Mouse (Mus musculus) left cerebral cortex, postnatal 25 days (tissue): ENCODE data around the gene Rgs3. TPM values are rescaled to one million over a fixed set of nuclear protein-coding genes. Genes with fewer than 3 reads are reported as not detected.

ENCODE experiments used
- DNase-seq, 2 experiments: peaks; one replicate each; pipeline ENCODE4 v3.0.0; 2022; ENCODE audit warnings: low spot score in 2 of 2, mixed read lengths in 1 of 2
- intact Hi-C: fragments of 180-260 bp; cut with DNase I; formaldehyde crosslinking; loops from one replicate; pipeline ENCODE4 v1.15.1; 2025
- total RNA-seq, 2 experiments: library from RNA; stranded (reverse); gene quantifications; 2 replicates each; pipeline ENCODE4 v1.2.3; 2021

Gene Rgs3
- total RNA-seq, 2 experiments from 2014 or later: 24.1 to 27.4 TPM

DNA sequence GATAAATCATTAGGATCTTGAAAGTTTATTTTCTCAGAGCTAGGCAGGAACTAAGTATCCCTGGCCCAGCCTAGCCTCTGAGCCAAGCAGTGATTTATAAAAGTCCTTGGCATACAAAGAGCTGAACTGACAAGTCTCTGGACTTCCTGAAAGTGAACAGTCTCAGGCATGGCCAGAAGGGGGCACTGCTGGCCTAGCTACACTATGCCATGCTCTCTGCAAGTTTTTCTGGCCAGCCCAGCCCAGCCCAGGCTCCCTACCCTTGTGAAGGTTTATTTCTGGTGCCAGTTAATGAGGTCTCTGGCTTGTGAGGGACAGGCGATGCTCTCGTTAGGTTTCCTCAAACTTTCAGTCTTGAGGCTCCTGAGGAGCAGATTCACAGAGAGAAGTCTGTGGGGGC, 137.8 kb downstream of the Rgs3 start:
- DNase-seq: peak; percentile 87 to 92
- intact Hi-C loops: loop anchor here (1.0 to 5.0 kb wide), 2 partner anchors 67 to 420 kb away; no protein-coding TSS in a partner anchor

DNA sequence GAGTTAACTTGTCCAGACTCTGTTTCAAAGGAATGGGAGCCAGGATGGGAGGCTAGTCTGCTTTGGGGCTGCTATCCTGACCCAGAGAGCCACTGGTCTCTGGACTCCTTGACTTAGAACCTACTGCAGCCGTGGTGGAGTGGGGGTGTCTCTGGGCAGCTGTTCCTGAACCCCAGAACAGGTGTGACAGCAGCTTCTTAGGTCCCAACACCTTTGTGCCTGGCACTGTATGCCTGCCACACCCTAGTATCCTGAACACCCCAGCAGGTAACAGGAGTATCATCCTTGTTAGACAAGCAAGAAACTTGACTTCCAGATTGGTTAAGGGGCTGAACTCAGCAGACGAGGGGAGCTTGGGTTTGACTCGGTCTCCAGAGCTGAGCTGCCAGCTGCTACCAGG, 138.9 kb downstream of the Rgs3 start:
- DNase-seq: no peak
- intact Hi-C loops: loop anchor here (5.0 kb wide), 1 partner anchor 419 kb away; no protein-coding TSS in a partner anchor

DNA sequence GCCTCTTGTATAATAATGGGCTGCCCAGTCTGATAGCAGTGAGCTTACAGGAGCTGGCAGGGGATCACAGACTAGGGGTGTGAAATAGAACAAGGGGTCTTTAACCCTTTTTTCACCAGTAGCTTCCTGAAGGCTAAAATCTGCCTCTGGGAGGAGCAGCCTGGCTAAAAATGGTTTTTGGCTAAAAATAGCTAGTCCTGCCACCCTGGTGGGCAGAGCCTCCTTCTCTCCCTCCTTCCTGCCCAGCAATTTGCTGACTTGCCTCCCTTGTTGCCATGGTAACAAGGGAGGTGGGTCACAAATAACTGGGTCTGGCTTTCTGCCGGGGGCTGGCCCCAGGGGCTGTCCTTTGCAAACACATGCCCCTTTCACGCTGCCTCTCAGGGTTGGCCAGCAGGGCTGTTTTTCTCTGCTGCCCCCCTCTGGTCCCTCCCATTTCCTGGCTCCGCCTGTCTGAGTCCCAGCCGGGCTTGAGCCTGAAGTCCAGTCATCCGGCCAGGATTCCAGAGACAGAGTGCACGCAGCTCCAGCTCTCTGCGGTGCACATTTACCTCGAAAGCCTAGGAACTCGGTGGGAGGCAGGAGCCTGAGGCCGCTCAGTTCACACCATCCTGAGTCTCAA, 139.7 kb downstream of the Rgs3 start:
- intact Hi-C loops: loop anchor here (5.0 kb wide), 1 partner anchor 418 kb away; no protein-coding TSS in a partner anchor
- peak; percentile 90 to 98 for DNase-seq

DNA sequence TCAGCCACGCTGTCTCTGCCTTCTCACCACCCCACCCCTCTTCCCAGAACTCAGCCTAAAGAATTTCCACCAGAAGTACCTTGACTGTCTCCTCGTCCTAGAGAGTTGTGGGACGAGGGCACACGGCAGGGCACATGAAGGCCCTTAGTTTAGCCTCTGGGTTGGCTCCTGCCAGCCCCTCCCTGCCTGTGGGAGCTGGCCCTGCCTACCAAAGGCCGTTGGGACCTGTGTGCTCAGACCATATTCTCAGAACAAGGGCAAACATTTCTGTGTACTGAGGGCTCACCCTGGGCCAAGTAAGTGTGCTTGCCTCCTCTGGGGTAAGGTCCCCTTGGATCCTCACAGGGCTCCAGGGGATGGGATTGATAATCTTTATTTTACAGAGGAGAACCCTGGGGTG, 140.8 kb downstream of the Rgs3 start:
- DNase-seq: no peak
- intact Hi-C loops: no loop called here

DNA sequence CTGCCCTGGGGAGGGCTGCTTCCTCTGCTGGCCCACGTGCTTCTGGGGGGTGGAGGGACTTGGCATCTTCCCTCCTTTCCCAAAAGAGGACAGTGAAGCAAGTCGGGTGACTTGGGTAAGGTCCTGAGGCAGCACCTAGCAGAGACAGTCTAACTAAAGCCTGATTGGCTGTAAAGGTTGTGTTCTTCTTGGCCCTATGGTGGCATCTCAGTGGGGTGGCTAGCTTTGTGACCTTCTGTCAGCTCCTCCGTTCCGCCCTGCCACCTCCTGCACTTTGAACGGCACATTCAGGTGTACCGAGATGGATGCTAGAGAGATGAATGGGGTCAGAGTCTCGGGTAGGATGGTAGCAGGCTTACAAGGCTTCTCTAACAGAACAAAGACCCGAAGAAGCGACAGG, 143.5 kb downstream of the Rgs3 start:
- DNase-seq: no peak
- intact Hi-C loops: no loop called here

DNA sequence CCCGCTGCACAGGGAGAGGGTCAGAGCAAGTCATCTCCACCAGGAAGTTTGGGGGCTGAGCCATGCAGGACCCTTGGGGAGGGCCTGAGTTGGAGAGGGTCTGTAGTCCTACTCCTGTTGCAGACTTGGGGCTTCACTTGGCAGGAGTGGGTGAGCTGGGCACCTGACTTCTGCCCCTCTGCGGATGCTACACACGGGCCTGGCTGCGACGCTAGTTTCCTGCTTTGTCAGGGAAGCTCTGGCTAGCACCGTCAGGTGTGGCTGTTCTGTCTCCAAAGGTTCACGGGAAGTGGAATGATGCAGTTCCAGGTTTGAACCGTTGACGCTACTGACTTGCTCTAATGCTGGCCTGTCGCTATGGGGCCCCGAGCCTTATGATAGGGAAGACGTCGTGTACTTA, 144.6 kb downstream of the Rgs3 start:
- DNase-seq: no peak
- intact Hi-C loops: no loop called here

DNA sequence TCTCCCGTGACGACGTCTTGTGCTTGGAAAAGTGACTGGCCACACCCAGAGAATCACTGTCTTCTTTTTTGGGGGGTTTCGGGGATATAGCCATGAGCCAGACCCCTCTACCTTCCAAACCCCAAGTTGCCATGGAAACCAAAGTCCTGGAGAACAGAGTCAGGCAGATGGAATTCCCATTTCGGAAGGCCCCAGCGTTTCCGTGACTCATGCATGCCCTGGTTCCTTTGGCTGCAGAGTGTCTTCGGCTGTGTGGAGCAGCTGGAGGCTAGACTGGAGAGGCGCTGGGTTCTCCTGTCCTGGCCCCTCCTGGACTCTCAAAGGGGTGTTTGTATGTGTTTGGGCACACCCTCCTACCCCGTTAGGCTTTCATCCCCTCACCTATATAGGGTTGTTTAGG, 145.4 kb downstream of the Rgs3 start:
- DNase-seq: peak in 1 of 2 experiments; percentile 71
- intact Hi-C loops: no loop called here

DNA sequence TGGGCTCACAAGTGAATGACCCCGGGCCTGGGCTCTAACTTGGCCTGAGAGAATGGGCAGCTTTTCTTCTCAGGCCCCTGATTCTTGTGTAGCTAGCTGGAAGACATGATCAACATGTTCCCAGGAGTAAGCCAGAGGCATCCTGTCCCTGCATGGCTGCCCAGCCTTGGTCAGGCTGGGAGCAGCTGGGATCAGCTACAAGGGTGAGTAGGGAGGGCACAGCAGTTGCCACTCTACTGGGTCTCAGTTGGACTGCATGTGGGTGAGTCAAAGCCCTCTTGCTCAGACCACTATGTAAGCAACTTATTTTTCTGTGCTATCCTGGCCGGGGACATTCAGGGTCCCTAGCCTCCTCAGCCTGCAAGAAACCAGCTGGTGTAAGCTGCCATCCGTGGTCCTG, 146.1 kb downstream of the Rgs3 start:
- intact Hi-C loops: no loop called here

DNA sequence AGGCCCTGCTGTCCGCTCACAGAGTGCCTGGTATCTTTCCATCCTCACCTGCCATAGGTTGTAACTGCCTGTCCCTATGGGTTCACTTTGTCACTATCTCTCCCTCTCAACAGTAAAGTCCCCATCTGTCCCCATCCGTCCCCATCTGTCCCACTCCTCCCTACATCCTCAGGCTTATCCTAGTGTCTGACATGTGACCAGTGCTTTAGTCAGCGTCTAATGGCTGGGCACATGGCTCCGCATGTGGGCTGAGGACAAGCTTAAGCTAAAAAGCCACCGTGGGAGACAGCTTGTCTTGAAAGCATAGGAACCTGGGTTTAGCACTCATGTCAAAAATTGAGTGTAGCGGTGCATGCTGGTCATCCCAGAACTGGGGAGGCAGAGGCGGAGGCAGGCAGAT, 148.4 kb downstream of the Rgs3 start:
- peak in 1 of 2 experiments; percentile 50 for DNase-seq
- intact Hi-C loops: no loop called here

More for the DNA sequence above, 146.1 kb downstream of the Rgs3 start:
- DNase-seq: no peak

DNA sequence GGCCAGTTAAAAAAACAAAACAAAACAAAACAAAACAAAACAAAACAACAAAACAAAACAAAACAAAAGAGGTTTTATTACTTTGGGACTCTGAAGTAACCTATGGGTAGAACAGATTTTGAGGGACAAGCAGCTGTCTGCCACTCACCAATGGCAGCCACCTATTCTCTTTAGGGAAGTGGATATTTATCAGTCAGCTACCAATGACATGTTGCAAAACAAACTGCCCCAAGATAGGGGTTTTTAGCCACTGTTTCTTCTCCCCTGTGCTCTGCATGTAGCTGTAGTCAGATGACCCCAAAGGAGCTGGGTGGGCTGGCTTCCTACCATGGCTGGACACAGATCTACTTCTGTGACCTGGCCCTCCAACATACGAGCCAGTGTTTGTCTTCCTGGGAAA, 149.3 kb downstream of the Rgs3 start:
- DNase-seq: no peak
- intact Hi-C loops: no loop called here

DNA sequence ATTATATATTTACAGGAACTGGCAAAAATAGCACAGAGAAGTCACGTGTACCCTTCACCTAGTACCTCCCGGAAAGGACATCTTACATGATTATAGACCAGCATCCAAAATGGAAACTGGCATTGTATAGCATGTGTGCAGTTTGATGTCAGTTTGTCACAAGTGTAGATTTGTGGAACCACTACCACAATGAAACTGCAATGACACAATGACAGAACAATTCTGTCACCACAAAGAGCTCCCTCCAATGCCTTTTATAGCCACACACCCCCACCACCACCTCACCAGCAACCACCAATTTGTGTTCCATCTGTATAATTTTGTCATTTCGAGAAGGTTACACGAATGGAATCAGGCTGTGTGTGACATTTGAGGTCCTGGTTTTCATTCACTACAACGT, 149.8 kb downstream of the Rgs3 start:
- no peak for DNase-seq
- intact Hi-C loops: no loop called here

DNA sequence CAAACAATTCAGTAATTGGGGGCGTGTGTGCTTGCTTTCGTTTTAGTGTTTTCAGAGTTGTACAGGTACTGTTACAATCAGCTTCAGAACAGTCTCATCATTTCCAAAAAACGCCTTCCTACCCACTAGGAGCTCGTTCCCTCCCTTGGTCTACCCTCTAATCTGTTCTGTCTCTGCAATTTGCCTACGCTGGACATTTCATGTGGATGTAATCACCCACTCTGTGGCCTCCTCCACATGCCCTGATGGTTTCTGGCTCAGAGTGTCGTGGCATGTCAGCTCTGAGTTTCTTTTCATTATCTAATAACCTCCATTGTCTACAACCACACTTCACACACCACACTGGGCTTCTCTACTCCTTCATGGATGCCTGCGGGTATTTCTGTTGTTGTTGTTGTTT, 151.5 kb downstream of the Rgs3 start:
- intact Hi-C loops: no loop called here
- no peak for DNase-seq

DNA sequence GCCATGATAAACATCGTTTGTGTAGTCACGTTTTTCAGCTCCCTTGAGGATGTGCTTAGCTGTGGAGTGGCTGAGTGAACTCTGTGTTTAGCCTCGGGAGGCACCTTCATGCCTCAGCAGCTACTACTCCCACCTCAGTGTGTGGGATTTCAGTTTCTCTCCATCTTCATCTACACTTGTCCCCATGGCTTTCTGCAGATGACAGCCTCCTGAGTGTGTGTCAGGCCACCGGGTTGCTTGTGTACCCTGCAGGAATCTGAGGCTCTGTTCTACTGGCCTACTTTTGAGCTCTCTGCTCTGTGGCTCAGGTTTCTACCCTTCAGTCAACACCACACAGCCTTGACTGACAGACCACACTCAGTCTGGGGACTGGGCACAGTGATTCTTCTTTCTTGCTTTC, 151.9 kb downstream of the Rgs3 start:
- intact Hi-C loops: no loop called here
- no peak for DNase-seq

DNA sequence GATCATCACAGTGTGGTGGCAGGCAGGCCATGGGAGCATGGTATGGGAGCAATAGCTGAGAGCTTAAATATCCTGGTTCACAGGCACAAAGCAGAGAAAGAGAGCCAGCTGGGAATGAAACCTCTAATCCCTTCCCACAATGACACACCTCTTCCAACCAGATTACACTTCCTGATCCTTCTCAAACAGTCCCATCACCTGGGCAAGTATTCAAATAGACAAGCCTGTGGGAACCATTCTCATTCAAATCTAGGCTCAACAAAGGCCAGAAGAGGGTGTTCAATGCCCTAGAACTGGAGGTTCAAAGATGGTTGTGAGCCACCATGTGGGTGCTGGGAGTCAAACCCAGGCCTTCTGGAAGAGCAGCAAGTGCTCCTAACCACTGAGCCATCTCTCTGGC, 161.2 kb downstream of the Rgs3 start:
- intact Hi-C loops: no loop called here
- DNase-seq: no peak

DNA sequence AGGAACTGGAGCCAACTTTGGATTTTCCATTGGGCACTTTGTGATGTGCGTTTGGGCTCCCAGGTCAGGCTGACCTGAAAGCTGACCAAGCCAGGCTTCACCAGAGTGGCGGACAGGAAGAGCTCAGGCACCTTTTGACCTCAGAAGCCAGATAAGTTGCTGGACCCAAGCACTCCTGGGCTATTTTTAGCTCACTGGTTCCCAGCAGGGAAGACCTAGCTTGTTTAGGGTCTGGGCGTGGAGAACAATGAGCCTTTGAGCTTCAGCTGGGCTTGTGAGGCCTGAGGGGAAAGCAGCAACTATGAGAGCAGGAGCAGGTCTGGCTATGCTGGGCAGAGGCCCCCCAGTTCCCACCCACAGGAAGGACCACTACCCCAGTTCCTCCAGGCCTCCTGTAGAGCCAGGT, 162.4 kb downstream of the Rgs3 start:
- no peak for DNase-seq
- intact Hi-C loops: no loop called here

DNA sequence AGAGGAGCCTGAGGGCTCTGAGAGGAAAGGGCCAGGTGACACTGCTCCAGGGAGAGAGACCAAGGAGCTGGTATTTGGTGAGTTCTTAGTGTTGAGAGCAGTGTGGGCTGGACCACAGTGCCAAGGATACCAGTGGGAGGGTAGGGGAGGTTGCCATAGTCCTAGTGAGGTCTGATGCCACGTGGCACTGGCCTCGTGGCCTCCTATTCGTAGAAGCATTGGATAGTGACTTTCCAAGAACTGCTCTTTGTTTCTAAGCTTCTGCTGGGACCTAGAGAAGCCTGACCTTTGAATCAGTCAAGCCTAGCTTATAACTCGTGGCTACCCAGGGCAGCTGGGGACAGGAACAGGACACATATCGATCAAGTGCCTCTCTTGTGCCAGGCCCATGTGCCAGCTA, 164.1 kb downstream of the Rgs3 start:
- intact Hi-C loops: no loop called here
- DNase-seq: no peak

DNA sequence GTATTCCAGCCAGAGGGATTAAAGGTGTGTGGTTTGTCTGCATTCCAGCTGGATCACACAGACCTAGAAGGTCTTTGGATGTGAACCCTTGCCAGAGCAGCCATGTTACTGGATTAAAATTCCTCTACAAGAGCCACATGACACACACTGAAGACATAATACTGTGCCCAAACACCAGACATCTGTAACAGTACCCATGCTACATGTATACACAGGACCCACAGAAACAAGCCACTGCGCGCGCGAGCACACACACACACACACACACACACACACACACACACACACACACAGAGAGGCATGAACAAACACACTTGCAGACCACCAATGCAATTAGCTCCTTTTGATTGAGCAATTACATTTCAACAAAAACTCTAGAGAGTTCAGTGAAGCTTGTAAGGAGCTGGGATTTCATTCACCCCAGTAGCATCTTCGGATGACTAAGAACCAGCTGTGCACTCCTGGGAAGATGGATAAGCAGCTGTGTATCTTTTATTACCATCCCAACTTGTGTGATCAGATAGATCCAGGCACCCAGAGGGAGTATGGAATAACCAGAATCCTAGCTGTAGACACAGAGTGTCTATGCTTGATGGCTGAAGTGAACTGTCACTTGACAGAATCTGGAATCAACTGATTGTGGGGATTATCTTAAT, 166.8 kb downstream of the Rgs3 start:
- no peak for DNase-seq
- intact Hi-C loops: no loop called here

DNA sequence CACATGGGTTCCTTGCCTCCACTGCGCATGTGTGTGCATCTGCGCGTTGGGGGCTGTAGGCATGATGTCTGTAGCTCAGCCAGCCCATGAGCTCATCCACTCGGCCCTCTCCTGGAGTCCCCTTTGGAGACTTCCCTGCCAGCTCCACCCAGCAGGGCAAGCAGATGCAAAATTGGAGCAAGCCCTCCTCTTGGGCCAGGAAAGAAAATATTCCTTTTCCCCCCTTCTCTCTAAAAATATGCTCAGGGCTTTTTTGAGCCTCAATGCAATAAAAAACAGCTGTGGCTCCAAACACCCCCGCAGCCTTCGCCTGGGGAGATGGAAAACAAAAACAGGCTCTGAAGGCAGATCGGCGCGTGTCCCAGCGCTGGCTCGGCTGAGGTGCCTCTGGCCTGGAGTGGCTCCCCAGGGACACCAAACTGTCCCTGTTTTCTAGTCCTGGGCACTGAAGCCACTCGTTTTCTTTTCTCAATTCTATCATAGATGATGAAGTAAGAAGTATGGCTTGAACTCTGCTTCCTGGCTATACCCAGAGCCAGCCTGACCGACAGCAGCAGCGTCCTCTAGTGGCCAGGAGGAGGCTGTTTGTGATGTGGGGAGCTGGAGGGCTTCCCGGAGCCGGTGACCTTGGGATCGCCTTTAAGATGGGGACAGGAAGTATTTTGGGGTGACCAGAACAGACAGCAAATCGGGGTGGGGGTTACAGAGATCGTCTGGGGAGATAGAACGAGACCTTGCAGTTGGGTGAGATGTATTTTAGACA, 168.1 kb downstream of the Rgs3 start:
- intact Hi-C loops: no loop called here
- peak; percentile 39 to 71 for DNase-seq

DNA sequence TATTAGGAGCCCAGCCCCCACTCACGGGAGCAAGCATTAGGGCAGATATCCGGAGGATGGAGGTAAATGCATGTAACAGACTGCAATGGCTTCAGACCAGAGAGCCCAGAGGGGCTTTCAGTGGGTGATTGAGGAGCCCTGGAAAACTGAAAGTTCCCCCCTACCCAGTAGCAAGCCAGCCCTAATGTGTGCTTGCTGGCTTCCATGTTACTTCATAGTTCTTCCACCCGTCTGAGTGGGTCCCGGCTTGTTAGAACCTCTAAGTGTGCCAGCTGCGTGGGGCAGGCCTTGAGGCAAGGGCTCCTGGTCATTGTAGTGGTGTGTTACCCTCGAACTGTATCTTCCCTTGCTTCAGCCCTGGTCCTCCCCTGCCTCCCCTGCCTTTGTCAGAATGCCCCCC, 168.8 kb downstream of the Rgs3 start:
- no peak for DNase-seq
- intact Hi-C loops: no loop called here

DNA sequence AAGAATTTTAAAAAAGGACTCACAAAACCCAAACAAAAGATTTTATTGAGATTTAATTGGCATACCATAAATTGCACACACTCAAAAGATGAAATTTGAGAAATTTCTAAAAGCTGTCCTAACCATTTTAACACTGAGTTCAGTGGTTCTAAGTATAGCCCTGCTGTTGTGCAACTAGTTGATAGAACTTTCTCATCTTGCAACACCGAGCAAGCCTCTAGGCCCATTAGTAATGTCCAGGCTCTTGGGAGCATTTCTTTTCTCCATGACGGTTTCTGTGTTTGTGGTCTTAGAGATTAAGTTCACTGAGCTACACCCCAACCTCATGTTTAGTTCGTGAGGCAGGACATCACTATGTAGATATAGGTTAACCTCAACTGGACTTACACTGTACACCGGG, 169.5 kb downstream of the Rgs3 start:
- intact Hi-C loops: no loop called here

DNA sequence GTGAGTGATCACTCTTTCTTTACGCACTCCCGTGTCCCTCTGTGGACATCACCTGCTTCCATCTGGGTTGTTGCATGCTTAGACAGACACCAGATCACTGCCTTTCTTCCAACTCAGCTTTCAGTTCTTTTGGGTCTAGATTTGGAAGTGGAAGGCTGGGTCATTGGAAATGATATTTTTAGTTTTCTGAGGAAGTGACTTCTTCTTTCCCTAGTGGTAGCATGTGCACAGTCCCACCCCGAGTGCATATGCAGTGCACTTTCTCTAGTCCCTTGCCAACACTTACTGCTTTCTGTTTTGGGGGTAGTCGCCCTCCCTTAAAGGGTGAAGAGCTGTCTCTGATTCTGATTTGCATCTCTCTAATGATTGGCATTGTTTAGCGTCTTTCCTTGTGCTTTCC, 170.3 kb downstream of the Rgs3 start:
- intact Hi-C loops: no loop called here
- DNase-seq: no peak

More for the DNA sequence above, 169.5 kb downstream of the Rgs3 start:
- no peak for DNase-seq
